Mouse (Mus musculus): ENCODE measurements around the gene Itpa.

DNA sequence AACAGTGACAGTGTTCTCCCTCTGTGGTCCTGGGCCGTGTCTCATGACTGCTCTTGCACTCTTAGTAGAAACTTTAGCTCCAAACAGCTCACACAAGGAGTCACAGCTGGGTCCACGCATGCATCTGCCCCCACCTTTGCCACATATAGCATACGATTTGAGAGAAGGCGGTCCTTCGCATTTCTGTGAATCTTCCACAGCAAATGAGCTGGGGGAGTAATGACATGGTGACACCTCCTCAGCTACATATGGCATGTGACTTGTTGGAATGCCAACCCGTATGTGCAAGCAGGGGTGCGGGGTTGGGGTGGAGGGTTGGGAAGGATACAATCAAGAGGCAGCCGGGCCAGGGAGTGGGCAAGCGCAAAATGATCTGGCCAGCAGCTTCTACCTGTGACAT, 10.9 kb upstream of the Itpa start:
- TF ChIP-seq EP300 (IDR thresholded peaks at IDR 0.05; ENCODE audit: low read depth) = no peak
- TF ChIP-seq CTCF (IDR thresholded peaks at IDR 0.05; ENCODE audit: low read depth) = no peak

Measured in liver, postnatal 0 days (tissue).